Mouse (Mus musculus): Measurements from ENCODE around the gene Snd1.

Gene Snd1

DNA sequence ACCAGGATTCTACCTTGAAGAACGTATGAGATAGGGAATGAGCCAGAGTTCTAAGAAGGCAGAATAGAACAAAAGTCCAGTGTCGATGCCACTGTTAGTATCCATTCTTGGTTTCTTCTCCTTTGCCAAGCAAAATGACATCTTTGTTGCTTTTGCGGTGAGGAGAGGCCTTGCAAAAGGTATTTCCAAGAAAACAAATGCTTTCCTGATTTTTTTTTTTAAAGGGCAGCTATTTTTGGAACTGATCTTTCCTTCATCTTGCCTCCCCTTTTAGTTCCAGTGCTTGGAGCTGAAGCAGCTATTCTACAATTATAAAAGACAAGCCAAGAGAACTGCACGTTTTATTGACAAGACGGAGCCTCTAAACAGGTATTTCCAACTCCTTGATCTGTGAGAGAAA lies at the start of gene Snd1:
TSS of gene Snd1 (plus strand) at position 301 of the 400 bp plus-strand sequence.
- DNase-seq, result no peak

DNA sequence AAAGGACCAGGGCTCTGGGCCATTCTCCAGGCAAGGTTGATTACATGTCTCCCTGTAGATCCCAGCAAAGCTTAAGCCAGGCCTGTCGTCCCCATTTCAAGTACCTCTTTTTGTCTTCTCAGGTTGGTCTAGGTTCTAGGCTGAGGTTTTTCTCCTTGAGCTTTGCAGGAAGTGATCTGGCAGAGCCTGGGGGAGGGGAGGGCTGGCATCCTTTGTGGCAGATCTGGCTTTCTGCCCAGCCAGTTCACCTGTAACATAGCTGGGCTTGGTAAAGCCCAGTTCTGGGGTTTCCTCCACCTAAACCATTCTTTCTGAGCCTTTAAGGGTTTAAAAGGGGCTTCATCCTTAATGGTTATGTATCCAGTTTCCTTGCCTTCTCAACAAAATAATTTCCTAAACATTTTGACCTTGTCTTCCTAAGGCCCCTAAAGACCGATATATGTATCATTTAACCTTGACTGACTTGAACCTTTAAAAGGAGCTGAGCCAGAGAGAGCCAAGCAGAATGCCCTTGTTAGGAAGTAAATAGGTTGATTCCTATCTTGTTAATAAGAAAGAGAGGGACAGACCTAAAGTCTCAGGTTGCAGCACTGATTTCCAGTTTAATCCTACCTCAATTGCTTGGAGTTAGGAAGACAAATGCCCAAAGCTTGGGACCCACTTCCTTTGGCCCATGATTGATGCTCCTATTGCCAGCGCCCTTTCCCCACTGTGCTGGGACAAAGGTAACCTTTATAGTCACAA lies 47.7 kb upstream of the Snd1 start, which contains the start of gene Fscn3:
TSS of gene Fscn3 (plus strand) at position 694 of the 744 bp plus-strand sequence.
- no peak for DNase-seq

DNA sequence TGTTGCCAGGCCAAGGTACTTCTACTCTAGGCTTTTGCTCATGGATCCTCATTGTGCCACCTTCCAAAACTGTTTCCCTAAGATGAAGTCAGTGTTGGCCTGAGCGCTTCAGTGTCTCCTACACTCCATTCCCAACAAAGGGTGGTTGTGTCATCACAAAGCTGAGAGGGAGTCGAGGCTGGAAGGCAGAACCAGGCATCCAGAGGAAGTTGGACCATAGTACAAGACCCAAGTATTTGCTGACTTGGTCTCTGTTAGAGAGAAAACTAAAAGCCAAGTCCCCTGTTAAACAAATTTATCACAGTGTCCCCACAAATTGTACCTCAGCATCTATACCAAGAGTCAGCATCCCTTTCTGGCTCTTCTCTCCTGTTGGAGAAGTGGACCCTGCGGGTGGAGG lies 46.6 kb upstream of the Snd1 start, which contains the start of gene Gcc1:
TSS of gene Gcc1 (minus strand) at position 101 of the 400 bp plus-strand sequence.
- no peak for DNase-seq

DNA sequence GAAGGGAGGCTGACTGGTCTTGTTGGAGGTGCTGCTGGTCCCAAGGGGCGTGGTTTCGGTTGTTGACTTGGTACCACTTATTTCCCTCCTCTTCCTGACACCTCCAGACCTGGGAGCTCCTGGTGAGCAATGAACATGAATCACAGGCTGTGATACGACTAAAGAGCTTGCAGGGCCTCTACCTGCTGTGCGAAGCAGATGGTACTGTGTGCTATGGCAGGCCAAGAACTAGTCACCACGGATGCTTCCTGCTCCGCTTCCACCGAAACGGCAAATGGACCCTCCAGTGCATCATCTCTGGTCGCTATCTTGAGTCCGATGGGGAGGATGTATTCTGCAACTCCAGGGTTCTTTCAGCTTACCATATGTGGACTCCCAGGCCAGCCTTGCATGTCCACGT lies 45.1 kb upstream of the Snd1 start:
- DNase-seq, result no peak

DNA sequence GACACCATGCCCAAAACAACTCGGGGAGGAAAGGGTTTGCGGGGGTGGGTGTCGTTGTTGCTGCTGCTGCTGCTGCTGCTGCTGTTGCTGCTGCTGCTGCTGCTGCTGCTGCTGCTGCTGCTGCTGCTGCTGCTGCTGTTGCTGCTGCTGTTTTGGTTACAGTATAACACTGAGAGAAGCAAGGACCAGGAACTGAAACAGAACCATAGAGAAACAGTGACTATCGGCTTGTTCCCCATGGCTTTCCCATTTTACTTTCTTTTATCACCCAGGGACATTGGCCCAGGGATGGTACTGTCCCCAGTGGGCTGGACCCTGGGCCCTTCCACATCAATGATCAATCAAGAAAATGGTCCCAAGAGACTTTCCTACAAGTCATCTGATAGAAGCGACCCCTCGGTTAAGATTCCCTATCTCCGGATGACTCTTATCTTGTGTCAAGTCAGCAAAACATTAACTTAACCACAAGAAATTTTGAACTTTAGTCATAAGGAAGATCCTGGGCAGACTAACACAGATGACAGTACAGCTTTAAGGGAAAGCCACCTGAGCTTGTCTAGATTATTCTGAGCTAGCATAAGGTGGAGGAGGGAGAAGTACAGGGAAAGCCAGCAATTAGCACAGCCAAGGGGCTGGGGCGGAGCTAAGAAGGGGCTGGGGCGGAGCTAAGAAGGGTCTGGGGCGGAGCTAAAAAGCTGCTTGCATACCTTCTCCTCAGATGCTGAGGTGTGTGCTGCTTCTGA lies 44.0 kb upstream of the Snd1 start:
- no peak for DNase-seq

DNA sequence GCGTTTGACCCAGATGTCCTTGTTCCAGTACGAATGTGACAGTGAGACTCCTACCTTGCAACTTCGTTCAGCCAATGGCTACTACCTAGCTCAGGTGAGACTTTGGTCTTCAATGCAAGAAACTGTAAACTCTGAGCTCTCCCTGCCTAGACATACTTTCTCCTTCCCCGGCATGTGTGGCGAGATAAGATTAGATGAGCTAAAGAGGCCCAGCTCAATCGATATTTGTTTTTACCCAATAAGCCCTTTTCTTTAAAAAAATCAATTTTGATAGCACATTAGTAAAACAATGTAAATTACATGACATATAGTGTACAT lies 43.4 kb upstream of the Snd1 start:
- DNase-seq, result no peak

DNA sequence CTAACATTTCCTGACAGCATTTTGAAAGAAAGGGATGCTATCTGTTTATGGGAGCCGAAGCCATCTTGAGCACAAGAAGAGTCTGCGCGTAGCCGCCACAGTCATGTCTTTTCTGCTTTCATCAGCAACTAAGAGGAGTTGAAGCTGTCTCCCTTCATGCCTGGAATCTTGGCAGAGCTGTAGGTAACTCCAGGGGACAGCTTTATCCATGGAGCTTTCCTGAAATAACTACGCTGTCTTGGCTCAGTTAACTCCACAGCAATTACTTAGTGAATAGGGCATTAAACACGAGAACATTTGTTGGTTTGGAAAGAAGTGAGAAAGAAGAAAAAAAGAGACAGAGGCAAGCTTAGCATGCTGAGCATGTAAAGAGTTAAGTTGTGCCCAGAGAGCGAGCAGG lies 27.0 kb upstream of the Snd1 start:
- no peak for DNase-seq

DNA sequence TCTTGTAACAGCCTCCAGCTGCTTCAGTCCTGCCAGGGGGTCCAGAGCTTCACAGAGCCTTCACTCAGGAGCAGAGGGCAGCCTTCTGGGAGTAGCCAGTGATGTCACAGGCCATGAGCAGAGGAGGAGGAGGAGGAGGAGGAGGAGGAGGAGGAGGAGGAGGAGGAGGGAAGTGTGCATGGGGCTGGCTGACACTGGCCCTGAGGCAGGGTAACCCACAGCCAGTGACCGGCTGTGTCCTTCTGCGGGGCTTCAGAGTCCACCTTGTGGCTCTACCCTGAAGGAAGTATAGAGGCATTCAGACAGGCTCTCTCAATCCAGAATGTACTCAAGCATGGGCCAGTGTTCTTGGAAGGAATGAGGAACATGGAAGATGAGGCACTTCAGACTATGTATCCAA lies 25.7 kb upstream of the Snd1 start, which contains the start of gene Pax4:
TSS of gene Pax4 (minus strand) at position 101 of the 400 bp plus-strand sequence.
- no peak for DNase-seq

DNA sequence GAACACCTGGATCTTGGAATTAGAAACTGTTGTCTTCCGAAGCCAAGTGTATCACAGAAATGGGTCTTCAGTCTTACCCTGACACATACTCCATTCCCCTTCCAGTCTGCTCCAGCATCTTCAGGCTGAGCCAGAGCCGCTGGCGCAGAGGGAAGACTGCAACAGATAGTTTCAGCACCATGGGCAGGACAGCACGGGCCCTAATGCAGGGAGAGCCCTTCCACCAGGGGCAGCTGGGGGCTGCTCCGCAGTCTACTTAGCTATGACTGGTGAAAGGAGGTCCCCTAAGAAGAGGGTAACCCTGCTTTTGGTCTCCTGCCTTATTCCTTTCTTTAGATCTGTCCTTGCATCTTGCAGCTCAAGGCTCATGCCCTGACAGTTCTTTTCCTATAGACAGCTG lies 24.5 kb upstream of the Snd1 start:
- DNase-seq, result no peak

DNA sequence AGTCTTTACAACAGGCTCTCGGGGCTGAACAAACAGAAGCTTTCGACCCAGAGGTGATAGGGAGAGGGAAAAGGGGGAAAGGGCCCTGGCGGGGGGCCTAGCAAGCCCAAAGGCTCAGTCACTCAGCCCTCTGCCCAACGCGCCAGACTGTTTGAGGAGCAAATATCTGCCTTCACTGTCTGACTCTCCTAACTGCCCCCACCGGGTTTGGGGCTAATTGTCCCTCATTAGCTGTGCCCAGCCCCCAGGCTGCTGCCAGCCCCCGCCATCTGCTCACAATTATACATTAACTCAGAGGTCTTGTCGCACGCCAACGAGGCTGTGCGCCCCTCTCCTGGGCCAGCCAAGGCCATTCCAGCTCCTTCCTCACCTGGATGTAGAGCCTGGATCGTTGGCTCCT lies 24.0 kb upstream of the Snd1 start:
- no peak for DNase-seq

DNA sequence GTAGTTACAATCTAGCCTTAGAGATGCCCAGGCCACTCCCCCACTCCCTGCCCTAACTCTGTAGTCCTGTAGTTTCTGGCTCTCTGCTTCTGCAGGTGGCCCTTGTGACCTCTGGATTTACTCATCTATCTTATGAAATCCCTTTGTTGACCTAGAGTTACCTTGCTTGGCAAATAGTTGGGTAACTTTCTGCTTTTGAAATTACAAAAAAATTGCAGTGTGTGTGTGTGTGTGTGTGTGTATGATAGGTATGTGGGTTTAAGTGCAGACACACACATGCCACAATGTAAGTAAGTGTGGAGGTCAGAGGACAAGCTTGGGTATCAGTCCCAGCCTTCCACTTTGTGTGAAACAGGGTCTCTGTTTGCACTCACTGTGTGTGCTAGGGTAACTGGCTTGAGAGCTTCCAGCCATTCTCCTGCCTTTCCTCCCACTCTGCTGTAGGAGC lies 15.7 kb upstream of the Snd1 start:
- no peak for DNase-seq

DNA sequence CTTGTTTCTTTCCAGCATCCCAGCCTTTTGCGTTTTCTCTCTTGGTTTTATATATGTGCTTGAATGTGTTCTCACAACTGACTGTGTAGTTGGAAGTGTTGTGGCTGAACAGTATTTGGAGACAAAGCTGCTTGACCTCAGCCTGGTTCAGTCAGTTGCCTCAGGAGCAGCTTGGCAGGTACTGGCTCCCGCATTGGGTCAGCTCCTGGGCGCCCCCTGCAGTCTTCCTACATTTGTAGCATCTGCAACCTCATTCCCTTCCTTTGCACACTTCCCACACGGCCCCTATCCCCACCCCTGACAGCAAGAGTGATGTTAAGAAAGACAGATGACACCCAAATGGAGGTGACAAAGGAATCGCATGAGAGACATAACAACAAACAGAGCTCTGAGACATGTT lies 14.4 kb upstream of the Snd1 start:
- DNase-seq, result peak; percentile 41

DNA sequence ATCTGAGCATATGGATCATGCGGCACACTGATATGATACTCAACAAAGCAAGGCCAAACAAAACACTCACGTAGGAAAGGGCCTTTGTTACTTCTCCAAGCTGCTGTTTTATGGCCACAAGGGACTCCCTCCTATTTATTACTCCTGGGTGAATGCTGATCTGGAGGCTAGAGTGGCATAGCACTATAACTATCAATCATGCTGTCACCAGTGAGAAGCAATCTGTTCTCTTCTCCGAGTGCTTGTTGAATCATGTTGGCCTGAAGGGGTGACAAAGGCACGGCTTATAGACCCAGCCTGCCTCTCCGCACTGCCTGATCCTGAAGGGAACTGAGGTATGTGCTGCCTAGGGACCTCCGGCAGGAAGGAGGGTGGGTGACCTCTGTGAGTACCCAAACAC lies 10.3 kb upstream of the Snd1 start:
- no peak for DNase-seq

DNA sequence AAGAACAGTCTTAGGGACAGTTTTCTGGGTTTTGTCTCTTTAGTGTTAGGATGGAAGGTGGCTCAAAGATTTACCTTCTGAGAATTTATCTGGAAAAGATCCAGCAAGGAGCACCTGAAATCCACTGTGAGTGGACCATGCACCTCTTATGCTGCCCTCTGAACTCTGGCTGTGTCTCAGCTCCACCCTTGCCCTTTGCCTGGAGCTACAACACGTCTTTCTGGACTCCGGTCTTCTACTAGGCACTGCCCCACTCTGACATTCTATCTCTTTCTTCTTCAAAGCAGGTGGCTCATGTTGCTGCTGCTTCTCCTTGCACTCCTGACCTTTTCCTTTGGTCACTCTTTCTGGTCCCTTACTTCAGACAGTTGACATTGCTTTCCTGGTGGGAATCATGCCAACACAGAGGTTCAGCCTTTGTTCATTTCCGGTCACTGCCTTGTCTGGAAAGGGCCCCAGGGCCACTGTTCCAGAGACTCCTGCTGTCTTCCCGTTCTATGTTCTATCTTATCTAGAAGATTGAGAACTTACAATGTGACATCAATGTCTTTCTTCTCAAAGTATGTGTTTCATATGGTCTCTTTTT lies 4.8 kb upstream of the Snd1 start:
- no peak for DNase-seq

DNA sequence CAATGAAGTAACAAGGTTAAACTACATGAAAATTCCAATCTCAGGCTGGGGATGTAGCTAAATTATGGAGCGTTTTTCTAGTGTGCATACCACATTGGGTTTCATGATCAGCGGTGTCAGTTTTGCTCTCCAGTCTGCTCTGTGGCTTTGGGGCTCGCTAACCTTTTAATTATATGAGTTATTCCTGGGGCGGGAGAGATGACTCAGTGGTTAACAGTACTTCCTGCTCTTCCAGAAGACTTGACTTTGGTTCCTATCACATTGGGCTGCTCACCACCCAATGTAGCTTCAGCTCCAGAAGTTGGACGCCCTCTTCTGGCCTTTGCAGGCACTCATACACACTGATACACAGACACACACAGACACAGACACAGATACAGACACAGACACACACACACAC lies 4.3 kb upstream of the Snd1 start:
- no peak for DNase-seq

DNA sequence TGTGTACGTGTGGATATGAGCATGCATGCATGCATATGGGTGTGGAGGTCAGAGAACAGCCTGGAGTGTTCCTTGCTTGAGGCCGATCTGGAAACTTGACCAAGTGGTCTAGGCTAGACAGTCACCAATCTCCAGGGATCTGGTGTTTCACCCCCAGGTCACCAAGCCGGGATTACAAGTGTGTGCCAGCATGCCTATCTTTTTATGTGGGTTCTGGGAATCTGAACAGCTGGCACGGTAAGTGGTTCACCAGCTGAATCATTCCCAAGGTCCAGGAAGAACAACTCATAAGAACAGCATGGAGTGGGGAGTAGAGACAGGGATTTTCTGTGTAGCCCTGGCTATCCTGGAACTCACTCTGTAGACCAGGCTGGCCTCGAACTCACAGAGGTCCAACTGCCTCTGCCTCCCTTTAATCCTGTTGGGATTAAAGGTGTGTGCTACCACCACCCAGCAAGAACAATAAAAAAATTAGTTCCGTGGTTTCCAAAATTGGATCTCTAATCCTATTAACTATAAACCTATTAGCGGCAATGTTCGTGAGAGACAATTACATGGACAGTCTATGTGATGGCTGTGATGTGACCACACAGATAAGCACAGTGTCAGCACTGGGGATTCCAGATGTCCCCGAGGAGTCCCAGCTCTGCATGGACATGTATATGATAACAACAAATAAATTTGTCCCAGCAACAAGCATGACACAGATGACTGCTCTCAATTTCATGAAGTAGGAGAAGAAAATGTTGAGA lies 3.5 kb upstream of the Snd1 start:
- DNase-seq, result no peak

DNA sequence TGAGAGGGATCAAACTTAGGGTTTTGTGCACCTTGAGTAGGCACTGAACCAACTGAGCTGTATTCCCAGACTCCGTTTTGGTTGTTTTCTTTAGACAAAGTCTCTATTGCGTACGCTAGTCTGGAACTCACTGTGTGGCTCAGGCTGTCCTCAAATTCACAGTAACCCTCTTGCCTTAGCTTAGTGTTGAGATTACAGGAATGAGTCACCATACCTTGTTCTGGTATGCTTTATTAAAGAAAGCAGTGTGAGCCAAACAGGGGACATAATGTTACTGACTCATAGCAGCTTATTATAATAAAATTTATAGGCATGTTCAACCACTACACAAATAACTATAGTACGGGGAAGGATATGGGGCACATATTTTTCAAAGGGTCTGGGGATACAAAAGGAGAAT lies 728 bp upstream of the Snd1 start:
- DNase-seq, result no peak

DNA sequence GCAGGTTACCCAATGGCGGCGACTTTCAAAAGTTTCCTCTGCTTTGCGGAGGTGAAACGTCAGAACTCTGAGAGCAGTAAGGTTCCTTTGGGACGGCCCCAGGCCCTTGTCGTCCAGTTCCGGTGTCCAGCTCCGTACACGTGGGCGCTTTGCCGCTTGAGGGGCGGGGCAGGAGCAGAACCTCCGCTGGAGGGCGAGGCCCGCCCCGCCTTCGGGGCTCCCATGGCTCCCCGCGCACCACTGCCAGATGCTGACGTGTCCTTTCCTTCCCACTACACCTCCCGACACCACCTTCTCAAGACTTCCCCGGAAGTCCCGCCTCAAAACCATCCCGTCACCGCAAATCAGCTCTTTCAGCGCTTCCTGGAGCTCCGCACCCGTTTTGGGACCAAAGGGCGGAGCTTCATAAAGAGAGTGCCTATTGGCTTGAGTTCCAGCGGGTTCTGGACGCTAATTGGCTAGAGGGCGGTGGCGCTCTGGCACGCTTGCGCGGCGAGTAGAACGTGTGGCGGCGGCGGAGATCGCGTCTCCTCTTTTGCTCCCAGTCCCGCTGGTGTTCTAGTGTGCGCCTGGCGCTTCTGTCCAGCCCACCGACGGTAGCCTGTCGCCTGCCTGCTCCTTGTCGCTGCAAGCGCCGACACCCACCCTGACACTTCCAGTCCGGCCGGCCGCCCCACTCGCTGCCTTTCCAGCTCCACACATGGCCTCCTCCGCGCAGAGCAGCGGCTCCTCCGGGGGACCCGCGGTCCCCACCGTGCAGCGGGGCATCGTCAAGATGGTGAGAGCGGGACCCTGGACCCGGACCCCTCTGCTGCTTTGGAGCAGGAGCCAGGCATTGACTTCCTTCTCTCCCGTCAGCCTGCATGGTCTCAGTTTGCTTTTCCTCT lies 5.2 kb downstream of the Snd1 start:
- peak; percentile 98 for DNase-seq

DNA sequence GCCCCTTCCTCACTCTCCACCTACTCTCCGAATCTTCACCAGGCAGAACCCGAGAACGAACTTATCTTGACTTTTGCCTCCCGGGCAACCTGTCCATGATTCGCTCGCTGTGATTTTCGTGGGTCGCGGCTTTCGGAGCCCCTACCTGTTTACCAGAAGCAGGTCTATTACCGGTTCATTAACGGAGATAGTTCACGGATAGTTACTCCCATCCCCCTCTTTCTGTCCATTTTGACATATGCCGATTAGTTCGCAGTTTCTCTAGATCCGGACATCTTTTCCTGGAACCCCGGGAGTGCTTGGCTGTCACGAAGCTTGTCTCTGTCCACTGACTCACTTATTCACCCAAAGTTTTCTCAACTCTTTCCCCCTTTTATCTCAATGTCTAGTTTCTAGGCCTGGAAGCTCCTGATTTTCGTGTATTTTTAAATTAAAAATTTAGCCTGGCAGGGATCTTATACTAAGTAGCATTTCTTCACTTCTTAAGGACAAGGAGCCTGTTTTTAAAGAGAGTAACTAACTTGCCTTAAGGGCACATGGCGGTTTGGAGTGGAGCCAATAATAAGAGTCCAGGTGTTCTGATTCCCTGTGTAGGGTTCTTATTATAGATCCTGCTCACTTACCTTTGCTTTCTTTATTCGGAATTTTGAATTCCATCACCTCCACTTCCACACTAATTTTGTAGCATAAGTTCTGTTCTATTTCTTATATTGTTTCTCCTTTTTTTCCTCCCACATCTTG lies 6.0 kb downstream of the Snd1 start:
- no peak for DNase-seq

DNA sequence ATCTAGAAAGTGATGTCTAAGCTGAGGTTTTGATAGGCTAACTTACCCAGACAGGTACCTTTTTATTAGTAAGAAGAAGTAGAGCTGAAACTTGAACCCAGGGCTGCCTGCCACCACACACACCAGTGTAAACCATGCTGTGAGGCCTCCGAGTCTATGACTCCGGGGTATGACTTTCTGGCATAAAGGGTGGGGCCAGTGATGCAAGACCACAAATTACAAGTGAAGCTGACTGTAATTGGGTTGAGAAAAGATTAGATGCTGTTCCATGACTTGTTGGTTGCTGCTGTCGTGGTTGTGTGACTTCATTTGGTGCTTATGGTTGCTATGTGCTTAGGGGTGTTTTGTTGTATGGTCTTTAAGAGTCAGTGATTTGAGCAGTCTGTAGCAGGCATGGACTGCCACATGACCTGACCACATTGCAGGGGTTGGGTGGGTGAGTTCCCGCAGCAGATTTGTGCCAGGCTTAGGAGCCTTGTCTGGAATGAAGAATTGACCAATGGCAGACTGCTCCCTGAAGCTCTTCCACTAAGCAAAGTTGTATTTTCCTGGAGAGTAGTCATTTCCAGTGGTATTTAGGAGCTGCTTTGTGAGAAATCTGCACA lies 7.9 kb downstream of the Snd1 start:
- DNase-seq, result no peak

DNA sequence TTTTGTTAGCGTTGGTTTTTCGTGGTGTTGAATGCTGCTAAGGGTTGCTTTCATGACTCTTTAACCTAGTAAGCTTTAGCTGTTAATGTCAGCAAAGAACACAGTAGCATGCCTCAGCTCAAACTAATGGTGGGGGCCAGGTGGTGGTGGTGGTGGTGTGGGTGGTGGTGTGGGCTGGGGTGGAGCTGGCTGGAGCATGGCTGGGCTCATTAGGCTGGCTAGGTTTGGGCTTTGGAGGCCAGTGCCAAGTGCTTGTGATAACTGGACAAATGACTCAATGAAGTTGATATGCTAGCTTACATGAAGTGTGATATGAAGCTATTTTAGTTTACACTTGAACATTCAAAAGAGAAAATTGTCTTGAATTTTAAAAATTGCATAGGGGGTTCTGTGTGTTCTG lies 11.1 kb downstream of the Snd1 start:
- no peak for DNase-seq

Data from right cerebral cortex, postnatal 25 days (tissue).